Mouse (Mus musculus) spleen, postnatal 10 days (tissue): ENCODE measurements around the gene Hba-a2.

Experiments used
- DNase-seq, 2 experiments: peaks; one replicate each; pipeline ENCODE4 v3.0.0; 2021 to 2022; ENCODE audit warnings: low spot score in 2 of 2

Hba-a2 gene

DNA sequence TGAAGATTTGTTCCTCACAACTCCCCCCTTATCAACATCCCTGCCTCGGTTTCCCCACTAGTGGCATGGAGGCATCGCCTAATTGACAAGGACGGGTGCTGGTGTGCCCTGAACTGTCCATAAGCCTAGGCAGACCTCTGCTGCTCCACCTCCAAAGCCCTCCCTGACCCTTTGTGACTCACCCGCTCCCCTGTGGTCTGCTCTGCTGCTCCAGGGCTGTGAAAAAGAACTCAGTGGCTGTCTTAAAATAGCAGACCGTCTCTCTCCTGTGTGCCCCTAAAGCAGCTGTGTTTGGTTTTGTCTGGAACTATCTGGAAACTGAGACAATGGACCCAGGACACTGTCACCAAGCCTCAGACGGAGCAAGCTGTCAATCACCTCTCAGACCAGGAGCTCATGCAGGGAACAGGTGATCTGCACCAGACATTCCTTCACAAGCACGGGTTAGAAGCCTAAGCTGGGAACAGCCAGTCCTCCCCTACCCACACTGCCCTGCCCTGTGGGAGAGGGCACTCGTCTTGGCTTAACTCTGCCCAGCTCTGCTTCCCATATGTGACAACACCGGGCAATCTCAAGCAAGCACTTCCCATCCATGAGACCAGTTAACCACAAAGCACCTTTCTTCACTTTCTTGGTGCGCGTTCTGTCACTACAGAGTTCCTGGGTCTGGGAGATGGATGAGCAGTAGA, 24.4 kb downstream of the Hba-a2 start:
- DNase-seq, result no peak

DNA sequence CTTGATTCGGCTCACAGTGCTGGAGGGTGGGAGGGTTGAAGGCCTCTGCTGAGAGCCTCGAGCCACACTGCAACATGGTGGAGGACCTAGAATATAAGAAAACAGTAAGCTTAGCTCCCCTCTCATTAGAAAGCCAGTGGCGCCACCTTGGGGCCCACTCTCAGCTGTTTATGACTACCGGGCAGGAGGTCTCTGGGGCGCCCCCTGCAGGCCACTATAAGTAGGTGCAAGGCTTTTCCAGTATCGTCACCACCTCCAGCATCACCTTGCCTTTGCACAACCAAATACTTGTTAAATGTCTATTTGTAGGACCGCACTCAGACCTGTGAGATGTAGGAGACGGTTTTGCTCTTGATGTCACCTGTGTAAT, 24.9 kb downstream of the Hba-a2 start:
- DNase-seq, result peak; percentile 73 to 90

DNA sequence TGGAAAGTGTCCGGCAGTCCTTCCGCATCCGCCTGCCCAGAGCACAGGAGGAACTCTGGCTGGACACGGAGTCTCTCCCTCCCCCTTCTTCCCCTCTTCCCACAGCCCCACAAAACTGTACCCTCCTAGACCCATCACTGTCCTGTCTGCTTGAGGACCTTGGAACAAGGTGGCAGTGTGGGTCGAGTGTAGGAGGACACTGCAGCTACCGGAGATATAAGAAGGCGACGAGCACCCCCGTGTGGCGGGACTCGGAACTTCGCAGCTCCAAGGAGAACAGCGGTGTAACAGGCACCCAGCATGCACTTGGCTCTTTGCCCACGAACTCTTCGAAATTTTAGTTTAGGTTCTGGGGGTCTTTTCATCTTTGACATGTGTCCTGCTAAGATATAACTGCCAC, 28.3 kb downstream of the Hba-a2 start:
- DNase-seq, result peak; percentile 89 to 93

DNA sequence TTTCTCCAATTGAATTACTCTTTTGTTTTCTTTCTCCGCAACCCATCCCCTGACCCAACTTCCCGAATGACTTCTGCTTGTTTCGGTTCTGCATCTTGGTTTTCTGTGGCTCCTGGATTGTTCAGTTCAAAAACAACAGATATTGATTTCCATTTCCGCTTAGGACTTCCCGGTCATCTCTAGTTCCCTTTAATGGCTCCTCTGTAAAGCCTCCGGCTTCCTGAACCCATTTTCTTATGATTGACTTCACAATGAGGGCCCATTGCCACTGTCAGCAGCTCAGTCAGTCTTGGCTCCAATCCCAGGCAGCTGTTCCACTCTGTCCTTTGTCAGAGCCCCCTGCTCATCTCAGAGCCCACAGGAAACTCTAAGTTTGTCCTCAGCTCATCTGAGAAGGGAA, 34.8 kb downstream of the Hba-a2 start:
- no peak for DNase-seq

DNA sequence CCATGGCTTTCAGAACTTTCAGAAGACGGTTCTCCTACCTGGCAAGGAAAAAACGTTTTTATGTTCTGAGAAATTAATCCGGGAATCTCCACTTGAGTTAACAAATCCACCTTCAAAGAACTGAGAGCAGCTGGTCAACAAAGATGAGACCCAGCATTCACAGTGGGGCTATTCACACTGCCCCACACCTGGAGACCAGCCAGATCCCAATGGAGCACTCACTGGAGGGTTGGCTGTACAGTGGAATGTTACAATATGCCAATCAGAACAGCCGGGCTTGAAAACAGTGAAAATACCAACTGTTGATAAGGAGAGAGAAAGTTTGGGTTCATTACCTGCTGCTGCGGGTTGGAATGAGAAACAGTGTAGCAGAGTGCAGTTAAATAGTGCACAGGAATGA, 35.6 kb downstream of the Hba-a2 start:
- DNase-seq, result no peak

DNA sequence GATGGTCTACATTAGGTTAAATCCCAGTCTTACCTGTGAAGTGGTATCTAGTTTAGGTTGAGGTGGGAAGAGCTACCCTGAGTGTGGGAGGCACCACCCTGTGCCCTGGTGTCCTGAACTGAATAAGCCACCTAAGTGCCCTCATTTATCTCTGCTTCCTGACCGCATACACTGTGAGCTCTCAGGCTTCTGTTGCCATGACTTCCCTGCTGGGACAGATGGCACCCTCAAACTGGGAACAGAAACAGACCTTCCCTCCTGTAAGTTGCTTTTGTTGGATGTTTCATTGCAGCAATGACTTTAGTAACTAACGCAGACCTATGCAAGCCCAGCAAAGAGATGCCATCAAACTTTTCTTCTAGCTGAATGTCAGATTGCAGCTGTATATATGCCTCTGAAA, 36.9 kb downstream of the Hba-a2 start:
- no peak for DNase-seq

DNA sequence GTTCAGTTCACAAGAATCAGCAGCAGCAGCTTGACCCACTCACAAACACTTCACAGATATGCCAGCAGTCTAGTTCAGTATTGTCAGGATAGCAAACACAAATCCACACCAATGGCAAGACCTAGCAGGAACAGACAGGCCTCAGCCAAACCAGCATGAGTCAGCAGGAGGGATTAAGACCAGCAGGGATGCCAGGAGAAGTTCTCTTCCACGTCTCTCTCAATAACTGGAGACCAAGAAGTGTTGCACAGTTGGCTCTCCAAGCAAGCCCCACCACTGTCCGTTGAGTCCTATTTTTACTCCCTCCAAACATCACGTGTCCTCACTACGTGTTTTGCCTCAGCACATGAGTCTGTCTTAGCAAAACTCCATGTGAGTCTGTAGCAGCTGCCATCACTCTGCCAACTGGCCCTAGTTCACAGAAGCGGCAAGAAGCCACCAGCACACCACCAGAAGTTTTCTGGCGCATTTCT, 40.2 kb downstream of the Hba-a2 start:
- DNase-seq, result no peak

DNA sequence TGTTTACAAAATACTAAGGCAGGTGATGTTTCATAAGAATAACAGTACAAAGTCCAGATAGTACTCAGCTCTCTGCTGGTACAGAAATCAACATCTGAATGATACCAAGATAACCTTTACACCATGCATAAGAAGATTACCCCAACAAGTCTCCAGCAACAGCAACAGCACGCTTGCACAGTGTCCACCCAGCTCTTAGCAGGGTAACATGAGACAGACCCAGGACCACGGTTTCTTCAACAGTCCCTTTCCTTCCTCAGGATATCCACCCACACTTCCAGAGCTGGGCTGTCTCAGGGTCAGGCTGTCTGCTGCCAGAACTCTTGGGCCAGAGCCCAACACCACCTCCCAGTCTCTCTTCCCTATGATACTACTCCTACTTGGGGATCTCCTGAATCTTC, 42.8 kb downstream of the Hba-a2 start:
- no peak for DNase-seq

DNA sequence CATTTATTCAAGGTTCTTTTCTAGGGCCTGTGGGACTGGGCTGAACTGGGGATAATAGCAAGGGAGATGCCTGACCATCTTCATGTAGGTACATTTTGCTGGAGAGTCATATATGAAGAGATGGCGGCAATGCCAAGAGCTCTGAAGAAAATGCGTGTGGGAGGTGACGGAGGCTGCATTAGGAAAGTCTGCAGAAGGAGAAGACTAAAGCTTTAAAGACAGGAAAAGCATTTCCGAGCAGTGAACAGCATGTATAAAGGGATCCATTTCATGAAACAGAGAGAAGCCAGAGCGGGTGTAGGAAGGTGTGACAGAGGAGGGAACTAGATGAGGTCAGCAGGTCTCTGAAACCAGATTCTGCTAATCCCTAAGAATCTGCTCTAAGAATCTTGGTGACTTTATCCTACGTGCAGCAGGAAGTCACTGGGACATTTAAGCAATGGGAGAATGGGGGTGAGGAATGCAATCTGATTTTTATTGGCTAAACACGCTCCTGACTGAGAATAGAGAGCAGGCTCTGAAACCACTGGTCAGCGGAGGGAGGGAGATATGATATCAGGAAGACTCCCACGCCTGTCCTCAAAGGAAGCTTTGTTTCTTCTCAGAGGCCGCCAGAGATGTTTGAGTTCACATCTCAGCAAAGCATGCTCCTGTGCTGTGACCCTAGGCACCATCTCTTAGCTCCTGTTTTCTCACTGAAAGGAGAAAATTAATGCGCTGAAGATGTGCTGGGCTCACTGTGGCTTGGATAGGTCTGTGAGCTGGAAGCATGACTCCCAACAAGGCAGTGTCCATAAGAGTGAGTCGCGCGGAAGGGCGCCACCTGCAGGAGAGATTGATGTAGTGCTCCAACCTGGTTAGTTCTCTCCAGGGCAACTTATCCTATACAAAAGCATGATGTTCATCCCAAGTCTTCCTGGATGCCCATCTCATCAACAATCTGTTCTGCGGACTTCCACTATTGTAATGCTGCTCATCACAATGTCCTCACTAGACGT, 44.5 kb downstream of the Hba-a2 start:
- DNase-seq, result peak in 1 of 2 experiments; percentile 64

DNA sequence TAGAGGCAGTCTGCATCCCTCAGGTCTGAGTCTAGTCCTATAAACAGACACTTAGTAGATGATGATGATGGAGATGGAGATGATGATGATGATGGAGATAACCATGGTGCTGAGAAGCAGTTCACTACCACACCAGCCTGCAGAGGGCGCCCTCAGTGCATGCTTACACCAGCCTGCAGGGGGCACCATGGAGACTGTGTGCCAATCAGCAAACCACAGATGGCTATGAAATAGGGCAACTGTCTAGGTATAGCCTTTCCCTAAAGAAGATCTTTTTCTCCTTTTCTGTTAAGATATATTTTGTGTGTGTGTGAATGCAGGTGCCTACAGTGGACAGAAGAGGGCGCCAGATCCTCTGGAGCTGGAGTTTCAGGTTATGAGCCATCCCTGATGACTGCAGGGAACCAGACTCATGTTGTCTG, 46.5 kb downstream of the Hba-a2 start:
- peak in 1 of 2 experiments; percentile 57 for DNase-seq

DNA sequence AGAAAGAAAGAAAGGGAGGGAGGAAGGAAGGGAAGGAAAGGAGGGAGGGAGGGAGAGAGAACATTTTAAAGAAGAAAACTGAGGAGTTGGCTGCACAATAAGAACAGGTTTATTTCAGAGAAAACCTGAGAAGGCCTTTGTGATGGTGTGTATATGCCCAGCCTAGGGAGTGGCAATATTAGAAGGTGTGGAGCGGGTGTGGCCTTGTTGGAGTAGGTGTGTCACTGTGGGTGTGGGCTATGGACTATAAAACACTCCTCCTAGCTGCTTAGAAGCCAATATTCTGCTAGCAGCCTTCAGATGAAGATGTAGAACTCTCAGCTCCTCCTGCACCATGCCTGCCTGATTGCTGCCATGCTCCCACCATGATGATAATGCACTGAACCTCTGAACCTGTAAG, 47.1 kb downstream of the Hba-a2 start:
- no peak for DNase-seq

DNA sequence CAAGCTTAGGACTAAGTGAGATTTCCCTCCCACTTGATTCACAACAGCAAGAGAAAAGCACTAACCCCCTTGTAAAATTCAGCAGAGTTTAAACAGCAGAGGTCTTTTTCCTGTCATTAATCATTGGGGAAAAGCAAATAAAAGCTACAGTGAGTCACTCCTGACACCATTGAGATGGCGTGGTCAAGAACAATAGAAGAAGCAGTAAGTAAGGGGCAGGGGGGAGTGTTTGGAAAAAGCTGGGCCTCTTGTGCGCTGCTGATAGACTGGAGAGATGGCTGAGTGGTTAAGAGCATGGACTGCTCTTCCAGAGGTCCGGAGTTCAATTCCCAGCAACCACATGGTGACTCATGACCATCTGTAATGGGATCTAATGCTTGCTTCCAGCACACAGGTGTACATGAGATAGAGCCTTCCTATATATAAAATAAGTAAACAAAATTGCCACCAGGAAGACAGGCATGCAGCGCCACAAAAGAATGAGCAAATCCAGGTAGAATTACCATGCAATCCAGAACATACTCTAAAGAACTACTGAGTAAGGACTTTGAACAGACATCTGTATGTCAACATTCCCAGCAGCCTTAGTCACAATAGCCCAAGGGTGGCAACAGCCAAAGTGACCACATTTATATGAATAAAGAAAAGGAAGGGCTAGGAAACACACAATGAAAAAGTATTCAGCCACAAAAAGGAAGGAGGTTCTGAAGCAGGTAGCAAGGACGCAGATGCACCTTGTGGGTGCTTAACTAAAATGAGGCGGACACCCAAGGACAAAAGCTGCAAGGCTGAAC, 49.4 kb downstream of the Hba-a2 start:
- no peak for DNase-seq
